41 mouse cellular contexts compared by ENCODE assay signal in genomic region chr6:18820246-18820645, GRCm38 (mm10). TPM values are rescaled to one million over a fixed set of nuclear protein-coding genes. Genes with fewer than 3 reads are reported as not detected.
"Had no signal": no experiment of that assay in that cellular context is flagged by ENCODE, and none has a peak within 500 bp of the region (broad histone marks: within the 10 kb centered on the region; RNA-seq: fewer than 3 reads in every experiment).

No protein-coding gene starts in this region.

- H3K4me3 ChIP-seq: heart, adult 2 months; heart, embryonic 13.5 days; heart, embryonic 15.5 days; hindbrain, embryonic 13.5 days; hindbrain, embryonic 15.5 days; kidney, embryonic 15.5 days; limb, embryonic 10.5 days; limb, embryonic 12.5 days; liver, embryonic 13.5 days; liver, embryonic 15.5 days had no signal

- H3K27ac ChIP-seq: heart, adult 2 months; heart, embryonic 13.5 days; heart, embryonic 15.5 days; hindbrain, embryonic 13.5 days; hindbrain, embryonic 15.5 days; hindbrain, postnatal 0 days; kidney, embryonic 15.5 days; kidney, postnatal 0 days; limb, embryonic 10.5 days; limb, embryonic 12.5 days; liver, embryonic 13.5 days; liver, embryonic 15.5 days had no signal

- H3K9ac ChIP-seq: heart, embryonic 13.5 days; heart, embryonic 15.5 days; hindbrain, embryonic 13.5 days; hindbrain, embryonic 15.5 days; kidney, embryonic 15.5 days; limb, embryonic 12.5 days; liver, embryonic 13.5 days; liver, embryonic 15.5 days; liver, postnatal 0 days had no signal

- DNase-seq: gastrocnemius, postnatal 14 days; gastrocnemius, postnatal 36 days; heart, adult 11 months; heart, adult 2 months; heart, postnatal 14 days; heart, postnatal 36 days; kidney, adult 11 months; kidney, adult 2 months; kidney, adult 9 months; kidney, postnatal 14 days; kidney, postnatal 36 days; layer of hippocampus, adult 9-11 months; layer of hippocampus, postnatal 36 days; liver; liver, embryonic 13.5 days; liver, postnatal 0 days had no signal

- H3K27me3 ChIP-seq: heart, embryonic 13.5 days; heart, embryonic 15.5 days; hindbrain, embryonic 13.5 days; hindbrain, embryonic 15.5 days; kidney, embryonic 15.5 days; limb, embryonic 12.5 days; liver, embryonic 13.5 days; liver, embryonic 15.5 days had no signal

- H3K36me3 ChIP-seq: heart, embryonic 13.5 days; heart, embryonic 15.5 days; hindbrain, embryonic 13.5 days; hindbrain, embryonic 15.5 days; kidney, embryonic 15.5 days; limb, embryonic 10.5 days; limb, embryonic 12.5 days; liver, embryonic 13.5 days; liver, embryonic 15.5 days had no signal

- ATAC-seq: hindbrain, postnatal 0 days; intestine, embryonic 16.5 days; liver, postnatal 0 days had no signal

- H3K4me2 ChIP-seq: heart, embryonic 11.5 days; heart, embryonic 13.5 days; heart, embryonic 15.5 days; hindbrain, embryonic 13.5 days; hindbrain, embryonic 15.5 days; kidney, embryonic 15.5 days; limb, embryonic 12.5 days; liver, embryonic 11.5 days; liver, embryonic 13.5 days; liver, embryonic 15.5 days had no signal

- H3K4me1 ChIP-seq: heart, embryonic 13.5 days; heart, embryonic 15.5 days; hindbrain, embryonic 13.5 days; hindbrain, embryonic 15.5 days; limb, embryonic 10.5 days; limb, embryonic 12.5 days; liver, embryonic 13.5 days; liver, embryonic 15.5 days had no signal

- H3K9me3 ChIP-seq: heart, embryonic 13.5 days; heart, embryonic 15.5 days; hindbrain, embryonic 13.5 days; hindbrain, embryonic 15.5 days; limb, embryonic 10.5 days; limb, embryonic 12.5 days; liver, embryonic 13.5 days; liver, embryonic 15.5 days had no signal

RNA-seq across cellular contexts. Expression of gene Ankrd7, which starts 45.9 kb away (rescaled TPM):
- total RNA-seq: gastrocnemius, adult 18-20 months; gastrocnemius, adult 8-10 months; gastrocnemius, postnatal 14 days; gastrocnemius, postnatal 36 days; heart, adult 2 months; heart, postnatal 14 days; heart, postnatal 36 days; hematopoietic stem cell, adult 5-6 weeks; hindbrain, postnatal 0 days; layer of hippocampus, adult 18-20 months; layer of hippocampus, postnatal 14 days; layer of hippocampus, postnatal 36 days; left cerebral cortex, adult 18-20 months; left cerebral cortex, adult 8-10 months; left cerebral cortex, postnatal 36 days had no signal
- polyA plus RNA-seq: gonadal fat pad, adult 2 months; heart, adult 2 months; heart, embryonic 13.5 days; heart, embryonic 15.5 days; heart, postnatal 0 days; hindbrain, embryonic 13.5 days; hindbrain, postnatal 0 days; intestine, embryonic 14.5 days; intestine, embryonic 16.5 days; kidney, adult 2 months; kidney, postnatal 0 days; large intestine, adult 2 months; liver, embryonic 13.5 days; liver, embryonic 15.5 days; liver, postnatal 0 days had no signal
